ENCODE assay signal across 13 mouse cellular contexts in genomic region chr6:71976592-71976991, GRCm38 (mm10).
DNase-seq lines count a peak whose midpoint lies in the region.
"Had no signal": no experiment of that assay in that cellular context is flagged by ENCODE, and none has a peak within 500 bp of the region (broad histone marks: within the 10 kb centered on the region; RNA-seq: fewer than 3 reads in every experiment).

No protein-coding gene starts in this region.

- peak; percentile 17 for DNase-seq in adrenal gland, postnatal 14 days
- no peak for DNase-seq in adrenal gland, postnatal 10 days
- peak; percentile 21 to 49 for DNase-seq in lung, adult 18-20 months
- no peak for DNase-seq in lung, postnatal 14 days
- peak; percentile 40 for DNase-seq in lung, postnatal 36 days
- DNase-seq in lung, postnatal 25 days (ENCODE audit: low spot score): no peak
- DNase-seq: B cell, adult 2 months; cerebellum, adult 11-12 months; cerebellum, adult 2 months; cerebellum, adult 9-10 months; cerebellum, postnatal 10 days; cerebellum, postnatal 25 days; forebrain, postnatal 0 days had no signal

Comparison
In these comparisons a context has a peak if more than half of its experiments do, and no peak if none do; other contexts are left out.
1. DNase-seq: peak in adrenal gland, postnatal 14 days (single experiment), lung, adult 18-20 months (2 of 2) and lung, postnatal 36 days (single experiment); none in adrenal gland, postnatal 10 days (single experiment), lung, postnatal 14 days (single experiment) and lung, postnatal 25 days (single experiment).